Mouse (Mus musculus) thymus, adult 18-20 months (tissue): ENCODE data around the gene Mrpl57.
"Not testable (repeated sequence)": the region's sequence is repeated elsewhere in the genome, so short reads cannot be mapped to it uniquely, and the experiment has no call there.

Experiments used
- DNase-seq, 2 experiments: peaks; one replicate each; pipeline ENCODE4 v3.0.0; 2022; ENCODE audit warnings: mixed read lengths in 2 of 2

Mrpl57 gene

GRCm38 (mm10) chr14:57825788-57826751 is at the start of gene Mrpl57, which contains the start of gene Ska3:
Gene Mrpl57, plus strand, starts transcription at chr14:57826234.
Gene Ska3, minus strand, starts transcription at chr14:57826185.
- DNase-seq = peak; percentile 83 to 90

- DNase-seq = no peak
Observed at GRCm38 (mm10) chr14:57787406-57787805, 38.6 kb upstream of the Mrpl57 start.

- DNase-seq = no peak
Observed at GRCm38 (mm10) chr14:57789311-57789710, 36.7 kb upstream of the Mrpl57 start.

GRCm38 (mm10) chr14:57789759-57790158 is 36.3 kb upstream of the Mrpl57 start:
- DNase-seq = no peak

GRCm38 (mm10) chr14:57791171-57791570 is 34.9 kb upstream of the Mrpl57 start:
- DNase-seq = no peak

- peak in 1 of 2 experiments; percentile 11 for DNase-seq
Observed at GRCm38 (mm10) chr14:57797551-57797950, 28.5 kb upstream of the Mrpl57 start.

GRCm38 (mm10) chr14:57797991-57798931 is 27.8 kb upstream of the Mrpl57 start, which contains the start of gene Sap18:
Gene Sap18, plus strand, starts transcription at chr14:57798180.
- DNase-seq = peak; percentile 96 to 98

GRCm38 (mm10) chr14:57803731-57804130 is 22.3 kb upstream of the Mrpl57 start:
- DNase-seq = no peak

GRCm38 (mm10) chr14:57808558-57808957 is 17.5 kb upstream of the Mrpl57 start:
- DNase-seq = peak in 1 of 2 experiments; percentile 19

- no peak for DNase-seq
Observed at GRCm38 (mm10) chr14:57810886-57811285, 15.1 kb upstream of the Mrpl57 start.

GRCm38 (mm10) chr14:57811844-57812243 is 14.2 kb upstream of the Mrpl57 start:
- no peak for DNase-seq

- DNase-seq = no peak
Observed at GRCm38 (mm10) chr14:57820839-57821238, 5.2 kb upstream of the Mrpl57 start.

GRCm38 (mm10) chr14:57827284-57827683 is 1.2 kb downstream of the Mrpl57 start:
- DNase-seq = no peak

- no peak for DNase-seq
Observed at GRCm38 (mm10) chr14:57833526-57833925, 7.5 kb downstream of the Mrpl57 start.

- DNase-seq = no peak
Observed at GRCm38 (mm10) chr14:57835157-57835556, 9.1 kb downstream of the Mrpl57 start.

- DNase-seq = no peak
Observed at GRCm38 (mm10) chr14:57844535-57844934, 18.5 kb downstream of the Mrpl57 start.

- not testable (repeated sequence) for DNase-seq
Observed at GRCm38 (mm10) chr14:57848061-57848460, 22.0 kb downstream of the Mrpl57 start.

GRCm38 (mm10) chr14:57848646-57849045 is 22.6 kb downstream of the Mrpl57 start:
- no peak for DNase-seq

- no peak for DNase-seq
Observed at GRCm38 (mm10) chr14:57850330-57850729, 24.3 kb downstream of the Mrpl57 start.

- DNase-seq = no peak
Observed at GRCm38 (mm10) chr14:57852961-57853360, 26.9 kb downstream of the Mrpl57 start.

- DNase-seq = not testable (repeated sequence)
Observed at GRCm38 (mm10) chr14:57856037-57856436, 30.0 kb downstream of the Mrpl57 start.

GRCm38 (mm10) chr14:57858601-57859000 is 32.6 kb downstream of the Mrpl57 start:
- DNase-seq = no peak

GRCm38 (mm10) chr14:57859520-57859919 is 33.5 kb downstream of the Mrpl57 start:
- no peak for DNase-seq
